Mouse (Mus musculus): ENCODE results near the gene Col4a1.

Col4a1 gene

GRCm38 (mm10) chr8:11298531-11299316 lies 13.9 kb downstream of the Col4a1 start:
- no peak for DNase-seq

GRCm38 (mm10) chr8:11297141-11297838 lies 15.3 kb downstream of the Col4a1 start:
- DNase-seq = no peak

GRCm38 (mm10) chr8:11296282-11296943 lies 16.2 kb downstream of the Col4a1 start:
- no peak for DNase-seq

- no peak for DNase-seq
Measured at GRCm38 (mm10) chr8:11292611-11293010, 20.0 kb downstream of the Col4a1 start.

GRCm38 (mm10) chr8:11290533-11290932 lies 22.1 kb downstream of the Col4a1 start:
- DNase-seq = no peak

- no peak for DNase-seq
Measured at GRCm38 (mm10) chr8:11288286-11288685, 24.3 kb downstream of the Col4a1 start.

- DNase-seq = no peak
Measured at GRCm38 (mm10) chr8:11287139-11287538, 25.5 kb downstream of the Col4a1 start.

- DNase-seq = no peak
Measured at GRCm38 (mm10) chr8:11285437-11285836, 27.2 kb downstream of the Col4a1 start.

GRCm38 (mm10) chr8:11283217-11283616 lies 29.4 kb downstream of the Col4a1 start:
- no peak for DNase-seq

- DNase-seq = no peak
Measured at GRCm38 (mm10) chr8:11282696-11283095, 29.9 kb downstream of the Col4a1 start.

- no peak for DNase-seq
Measured at GRCm38 (mm10) chr8:11282139-11282538, 30.5 kb downstream of the Col4a1 start.

- no peak for DNase-seq
Measured at GRCm38 (mm10) chr8:11280721-11281268, 31.8 kb downstream of the Col4a1 start.

- DNase-seq = no peak
Measured at GRCm38 (mm10) chr8:11279296-11279826, 33.3 kb downstream of the Col4a1 start.

GRCm38 (mm10) chr8:11278101-11278611 lies 34.5 kb downstream of the Col4a1 start:
- DNase-seq = no peak

GRCm38 (mm10) chr8:11277602-11278051 lies 35.0 kb downstream of the Col4a1 start:
- DNase-seq = no peak

GRCm38 (mm10) chr8:11276286-11276685 lies 36.3 kb downstream of the Col4a1 start:
- DNase-seq = no peak

- no peak for DNase-seq
Measured at GRCm38 (mm10) chr8:11274415-11274814, 38.2 kb downstream of the Col4a1 start.

GRCm38 (mm10) chr8:11273506-11274158 lies 39.0 kb downstream of the Col4a1 start:
- no peak for DNase-seq

- DNase-seq = no peak
Measured at GRCm38 (mm10) chr8:11272205-11272604, 40.4 kb downstream of the Col4a1 start.

GRCm38 (mm10) chr8:11270826-11271225 lies 41.8 kb downstream of the Col4a1 start:
- no peak for DNase-seq

- no peak for DNase-seq
Measured at GRCm38 (mm10) chr8:11268753-11269152, 43.9 kb downstream of the Col4a1 start.

GRCm38 (mm10) chr8:11266471-11266870 lies 46.2 kb downstream of the Col4a1 start:
- DNase-seq = no peak
